Mouse (Mus musculus) lung, embryonic 15.5 days (tissue): ENCODE measurements around the gene Tenm3. TPM values are rescaled to one million over a fixed set of nuclear protein-coding genes. Genes with fewer than 3 reads are reported as not detected.

Experiments used
- ATAC-seq: fragments of 200-750 bp; cut with Nextera tagmentation; 2 replicates; pipeline ENCODE4 v1.8.0; 2017; ENCODE audit warnings: moderate number of reproducible peaks, borderline replicate concordance; ENCODE audit not compliant: low FRiP score, low TSS enrichment; ENCODE audit errors: extremely low read depth
- H3K27ac ChIP-seq: fragments of 300-500 bp; sonication (generic); 2 replicates; pipeline ENCODE4 v1.5.1; 2015; ENCODE audit warnings: moderate library complexity, mild to moderate bottlenecking, inconsistent platforms
- H3K27me3 ChIP-seq: fragments of 300-500 bp; sonication (generic); 2 replicates; pipeline ENCODE4 v1.6.1; 2015; ENCODE audit warnings: inconsistent platforms
- H3K36me3 ChIP-seq: fragments of 300-500 bp; sonication (generic); 2 replicates; pipeline ENCODE4 v1.6.1; 2015; ENCODE audit warnings: inconsistent platforms
- H3K4me1 ChIP-seq: fragments of 300-500 bp; sonication (generic); 2 replicates; pipeline ENCODE4 v1.6.1; 2015; ENCODE audit warnings: inconsistent platforms
- H3K4me2 ChIP-seq: fragments of 300-500 bp; sonication (generic); 2 replicates; pipeline ENCODE4 v1.6.1; 2015; ENCODE audit warnings: inconsistent platforms, mild to moderate bottlenecking, moderate library complexity
- H3K4me3 ChIP-seq: fragments of 300-500 bp; sonication (generic); 2 replicates; pipeline ENCODE4 v1.5.1; 2015; ENCODE audit warnings: mild to moderate bottlenecking, inconsistent platforms
- H3K9ac ChIP-seq: fragments of 300-500 bp; sonication (generic); 2 replicates; pipeline ENCODE4 v1.6.1; 2015; ENCODE audit warnings: inconsistent platforms
- H3K9me3 ChIP-seq: fragments of 300-500 bp; sonication (generic); 2 replicates; pipeline ENCODE4 v1.6.1; 2016; ENCODE audit warnings: inconsistent platforms
- WGBS: fragments of 180-500 bp; shearing (Covaris S2); methylation state at CpG from one replicate; pipeline ENCODE4 v1.1.7; 2015; 5-methylcytosine and 5-hydroxymethylcytosine counted together
- polyA plus RNA-seq: library from polyadenylated mRNA; unstranded; fragments of >200 nt; fragmentation: Nextera tagmentation; extraction: Ambion mirVana; gene quantifications from 2 replicates; pipeline ENCODE4 v1.2.1, GENCODE M21; 2015

Tenm3 gene
- polyA plus RNA-seq, 1 experiment from 2014 or later: 5.7 TPM

- Histone ChIP-seq H3K27ac (no peak overlapping the region), H3K4me3 (no peak overlapping the region), H3K4me2 (no peak overlapping the region), H3K9ac (no peak overlapping the region), H3K36me3 (no peaks in the 10 kb centered on the region), H3K27me3 (no peaks in the 10 kb centered on the region), H3K9me3 (no peaks in the 10 kb centered on the region), H3K4me1 (no peaks in the 10 kb centered on the region)
- WGBS: 26% methylated on average over 5 of the region's 5 CpGs
- ATAC-seq: peak; percentile 52; the same call in 1 of the 2 replicates
Observed at GRCm38 (mm10) chr8:48458373-48458772, 385.4 kb downstream of the Tenm3 start.

GRCm38 (mm10) chr8:48456328-48457124 is 387.2 kb downstream of the Tenm3 start:
- Histone ChIP-seq H3K9ac (no peak overlapping the region), H3K27ac (no peak overlapping the region), H3K9me3 (no peaks in the 10 kb centered on the region), H3K4me3 (no peak overlapping the region), H3K36me3 (no peaks in the 10 kb centered on the region), H3K4me1 (no peaks in the 10 kb centered on the region), H3K27me3 (no peaks in the 10 kb centered on the region), H3K4me2 (no peak overlapping the region)
- WGBS: 62% methylated on average over 22 of the region's 22 CpGs
- no peak; the same call in 1 of the 2 replicates for ATAC-seq

GRCm38 (mm10) chr8:48451247-48451635 is 392.5 kb downstream of the Tenm3 start:
- Histone ChIP-seq H3K9ac (no peak overlapping the region), H3K4me3 (no peak overlapping the region), H3K27ac (no peak overlapping the region), H3K36me3 (no peaks in the 10 kb centered on the region), H3K4me2 (peak overlapping the region; percentile 20; the same call in 1 of the 2 replicates), H3K9me3 (no peaks in the 10 kb centered on the region), H3K4me1 (peaks cover 6% of the 10 kb centered on the region; the same call in 1 of the 2 replicates), H3K27me3 (no peaks in the 10 kb centered on the region)
- WGBS: 31% methylated on average over 7 of the region's 7 CpGs
- no peak for ATAC-seq

- no peak overlapping the region for H3K27ac ChIP-seq
- H3K4me3 ChIP-seq: no peak overlapping the region
- peak overlapping the region; percentile 20; the same call in 1 of the 2 replicates for H3K4me2 ChIP-seq
- H3K36me3 ChIP-seq: no peaks in the 10 kb centered on the region
- H3K27me3 ChIP-seq: no peaks in the 10 kb centered on the region
- peaks cover 6% of the 10 kb centered on the region; the same call in 1 of the 2 replicates for H3K4me1 ChIP-seq
- H3K9me3 ChIP-seq: no peaks in the 10 kb centered on the region
- H3K9ac ChIP-seq: no peak overlapping the region
- no peak for ATAC-seq
- 56% methylated on average over 23 of the region's 23 CpGs for WGBS
Observed at GRCm38 (mm10) chr8:48450397-48451246, 393.1 kb downstream of the Tenm3 start.

- Histone ChIP-seq H3K36me3 (no peaks in the 10 kb centered on the region), H3K9ac (no peak overlapping the region), H3K27ac (no peak overlapping the region), H3K4me1 (peaks cover 6% of the 10 kb centered on the region; the same call in 1 of the 2 replicates), H3K9me3 (no peaks in the 10 kb centered on the region), H3K4me3 (no peak overlapping the region), H3K27me3 (no peaks in the 10 kb centered on the region), H3K4me2 (no peak overlapping the region)
- 19% methylated on average over 3 of the region's 3 CpGs for WGBS
- ATAC-seq: no peak
Observed at GRCm38 (mm10) chr8:48449625-48450024, 394.1 kb downstream of the Tenm3 start.

- H3K27ac ChIP-seq: no peak overlapping the region
- no peak overlapping the region for H3K4me2 ChIP-seq
- H3K4me1 ChIP-seq: peaks cover 6% of the 10 kb centered on the region; the same call in 1 of the 2 replicates
- no peaks in the 10 kb centered on the region for H3K36me3 ChIP-seq
- no peaks in the 10 kb centered on the region for H3K9me3 ChIP-seq
- no peak overlapping the region for H3K4me3 ChIP-seq
- 82% methylated on average over 4 of the region's 4 CpGs for WGBS
- ATAC-seq: no peak
- no peak overlapping the region for H3K9ac ChIP-seq
- no peaks in the 10 kb centered on the region for H3K27me3 ChIP-seq
Observed at GRCm38 (mm10) chr8:48445690-48446089, 398.1 kb downstream of the Tenm3 start.

- Histone ChIP-seq H3K4me2 (no peak overlapping the region), H3K4me3 (no peak overlapping the region), H3K27ac (no peak overlapping the region), H3K36me3 (no peaks in the 10 kb centered on the region), H3K27me3 (no peaks in the 10 kb centered on the region), H3K9me3 (no peaks in the 10 kb centered on the region), H3K9ac (no peak overlapping the region), H3K4me1 (no peaks in the 10 kb centered on the region)
- 71% methylated on average over 12 of the region's 12 CpGs for whole genome bisulfite sequencing
- no peak for ATAC-seq
Observed at GRCm38 (mm10) chr8:48439491-48439890, 404.3 kb downstream of the Tenm3 start.

GRCm38 (mm10) chr8:48437523-48438207 is 406.1 kb downstream of the Tenm3 start:
- H3K27me3 ChIP-seq: no peaks in the 10 kb centered on the region
- no peak overlapping the region for H3K4me3 ChIP-seq
- 59% methylated on average over 16 of the region's 16 CpGs for WGBS
- H3K27ac ChIP-seq: no peak overlapping the region
- H3K36me3 ChIP-seq: no peaks in the 10 kb centered on the region
- H3K9me3 ChIP-seq: no peaks in the 10 kb centered on the region
- no peak for ATAC-seq
- H3K4me2 ChIP-seq: no peak overlapping the region
- H3K4me1 ChIP-seq: no peaks in the 10 kb centered on the region
- no peak overlapping the region for H3K9ac ChIP-seq

GRCm38 (mm10) chr8:48425101-48425500 is 418.6 kb downstream of the Tenm3 start:
- no peak overlapping the region for H3K9ac ChIP-seq
- no peaks in the 10 kb centered on the region for H3K4me1 ChIP-seq
- H3K27ac ChIP-seq: no peak overlapping the region
- H3K4me3 ChIP-seq: no peak overlapping the region
- WGBS: 74% methylated on average over 11 of the region's 11 CpGs
- no peaks in the 10 kb centered on the region for H3K9me3 ChIP-seq
- H3K27me3 ChIP-seq: no peaks in the 10 kb centered on the region
- ATAC-seq: no peak
- no peak overlapping the region for H3K4me2 ChIP-seq
- H3K36me3 ChIP-seq: no peaks in the 10 kb centered on the region

GRCm38 (mm10) chr8:48417714-48418113 is 426.0 kb downstream of the Tenm3 start:
- Histone ChIP-seq H3K9ac (no peak overlapping the region), H3K4me1 (no peaks in the 10 kb centered on the region), H3K4me2 (no peak overlapping the region), H3K9me3 (no peaks in the 10 kb centered on the region), H3K36me3 (no peaks in the 10 kb centered on the region), H3K4me3 (no peak overlapping the region), H3K27ac (no peak overlapping the region), H3K27me3 (no peaks in the 10 kb centered on the region)
- 83% methylated on average over 11 of the region's 11 CpGs for WGBS
- no peak for ATAC-seq

- H3K36me3 ChIP-seq: no peaks in the 10 kb centered on the region
- H3K9me3 ChIP-seq: no peaks in the 10 kb centered on the region
- no peak overlapping the region for H3K4me2 ChIP-seq
- no peaks in the 10 kb centered on the region for H3K4me1 ChIP-seq
- no peaks in the 10 kb centered on the region for H3K27me3 ChIP-seq
- WGBS: 93% methylated on average over 8 of the region's 8 CpGs
- H3K9ac ChIP-seq: no peak overlapping the region
- no peak overlapping the region for H3K27ac ChIP-seq
- no peak overlapping the region for H3K4me3 ChIP-seq
- no peak for ATAC-seq
Observed at GRCm38 (mm10) chr8:48410916-48411315, 432.8 kb downstream of the Tenm3 start.
